Mouse (Mus musculus): ENCODE measurements at regions not wholly inside any gene's neighbourhood (a gene's known extent, or its start where the extent isn't known, plus 50 kb on each side); places are given as distances from the start of the nearest gene placed in this dataset.

DNA sequence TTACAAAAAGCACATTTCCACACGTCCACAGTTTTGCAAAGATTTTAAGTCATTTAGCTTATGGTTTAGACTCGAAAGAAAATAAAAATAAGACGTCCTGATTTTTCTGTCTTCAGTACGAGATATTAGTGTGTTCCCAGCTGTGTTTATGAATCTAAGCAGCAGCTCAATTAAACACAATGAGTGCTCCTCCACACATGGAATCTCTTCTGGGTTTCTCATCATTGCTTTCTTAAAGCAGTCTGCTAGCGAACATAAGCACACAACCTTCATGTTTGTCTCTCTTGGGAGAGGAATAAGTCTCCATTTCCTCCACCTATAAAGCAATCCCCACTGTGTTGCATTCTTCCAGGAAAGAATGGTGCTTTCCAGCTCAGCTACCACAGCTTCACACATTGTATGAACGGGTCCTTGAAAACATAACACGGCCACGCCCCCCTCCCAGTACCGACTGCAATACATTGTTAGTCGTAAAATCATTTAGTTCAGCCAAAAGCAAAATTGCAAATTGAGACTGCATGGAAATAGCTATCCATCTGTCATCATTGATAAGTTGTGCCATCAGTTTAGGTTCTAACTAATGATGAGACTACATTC, 75.4 kb upstream of the Rap2b start:
- no peak overlapping the region for H3K4me3 ChIP-seq (ENCODE audit: low read depth, low read length)
- H3K36me3 ChIP-seq (ENCODE audit: control insufficient read depth, insufficient read depth, low read length) = no peaks in the 10 kb centered on the region
- no peaks in the 10 kb centered on the region for H3K9me3 ChIP-seq (ENCODE audit: control insufficient read depth, low read length)
- H3K27ac ChIP-seq (ENCODE audit: low read depth, low read length) = no peak overlapping the region
- ATAC-seq (ENCODE audit: low FRiP score) (no peak), DNase-seq (ENCODE audit: low spot score) (no peak)
- no peaks in the 10 kb centered on the region for H3K27me3 ChIP-seq (ENCODE audit: control insufficient read depth, insufficient read depth, low read length)
- WGBS = 65% methylated on average over 10 of the region's 10 CpGs
- H3K9ac ChIP-seq (ENCODE audit: low read depth, low read length) = no peak overlapping the region
- no peaks in the 10 kb centered on the region for H3K4me1 ChIP-seq (replicated peaks; ENCODE audit: control insufficient read depth, insufficient read depth, low read length)
- no peak overlapping the region for H3K4me2 ChIP-seq (replicated peaks; ENCODE audit: low read depth, low read length)

DNA sequence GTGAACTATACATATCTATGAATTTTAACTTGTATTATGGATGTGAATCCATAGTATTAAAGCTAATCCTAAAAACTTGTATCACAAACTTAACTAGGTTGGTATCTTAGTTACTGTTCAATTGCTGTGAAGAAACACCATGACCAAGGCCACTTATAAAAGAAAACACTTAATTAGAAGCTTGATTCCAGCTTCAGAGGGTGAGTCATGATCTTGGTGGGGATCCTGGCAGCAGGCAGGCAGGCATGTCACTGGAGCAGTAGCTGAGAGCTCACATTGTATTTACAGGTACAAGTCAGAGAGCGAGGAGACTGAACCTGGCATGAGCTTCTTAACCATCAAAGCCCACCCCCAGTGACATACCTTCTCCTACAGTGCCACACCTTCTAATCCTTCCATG, 73.2 kb upstream of the Rap2b start:
- DNase-seq (ENCODE audit: low spot score) (no peak), ATAC-seq (ENCODE audit: low FRiP score) (no peak)
- H3K4me3 ChIP-seq (ENCODE audit: low read depth, low read length) = no peak overlapping the region
- H3K4me1 ChIP-seq (replicated peaks; ENCODE audit: control insufficient read depth, insufficient read depth, low read length) = no peaks in the 10 kb centered on the region
- H3K27me3 ChIP-seq (ENCODE audit: control insufficient read depth, insufficient read depth, low read length) = no peaks in the 10 kb centered on the region
- WGBS = 79% methylated on average over 1 of the region's 1 CpGs
- no peak overlapping the region for H3K27ac ChIP-seq (ENCODE audit: low read depth, low read length)
- H3K36me3 ChIP-seq (ENCODE audit: control insufficient read depth, insufficient read depth, low read length) = no peaks in the 10 kb centered on the region
- no peak overlapping the region for H3K4me2 ChIP-seq (replicated peaks; ENCODE audit: low read depth, low read length)
- H3K9me3 ChIP-seq (ENCODE audit: control insufficient read depth, low read length) = no peaks in the 10 kb centered on the region
- no peak overlapping the region for H3K9ac ChIP-seq (ENCODE audit: low read depth, low read length)

DNA sequence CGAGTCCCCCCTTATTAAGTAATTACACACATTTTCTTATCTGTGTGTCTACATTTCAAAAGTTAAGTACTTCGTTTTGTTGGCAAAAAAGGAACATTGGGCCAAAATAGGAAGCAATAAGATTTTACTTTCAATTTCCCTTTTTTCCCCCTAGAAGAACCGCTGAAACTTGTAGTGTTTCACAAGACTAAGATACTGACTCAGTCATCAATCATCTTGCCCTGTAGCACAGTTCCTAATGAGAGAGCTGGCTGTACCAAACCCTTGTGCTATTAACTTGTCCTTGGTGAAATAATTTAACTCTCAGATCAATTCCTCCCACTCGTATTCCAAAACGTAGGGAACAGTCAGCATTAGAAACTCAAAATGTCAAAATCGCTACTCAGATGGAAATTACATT, 66.6 kb upstream of the Rap2b start:
- no peak overlapping the region for H3K9ac ChIP-seq (ENCODE audit: low read depth, low read length)
- no peaks in the 10 kb centered on the region for H3K4me1 ChIP-seq (replicated peaks; ENCODE audit: control insufficient read depth, insufficient read depth, low read length)
- H3K4me2 ChIP-seq (replicated peaks; ENCODE audit: low read depth, low read length) = no peak overlapping the region
- DNase-seq (ENCODE audit: low spot score) (no peak), ATAC-seq (ENCODE audit: low FRiP score) (no peak)
- H3K36me3 ChIP-seq (ENCODE audit: control insufficient read depth, insufficient read depth, low read length) = no peaks in the 10 kb centered on the region
- no peak overlapping the region for H3K27ac ChIP-seq (ENCODE audit: low read depth, low read length)
- no peaks in the 10 kb centered on the region for H3K27me3 ChIP-seq (ENCODE audit: control insufficient read depth, insufficient read depth, low read length)
- H3K4me3 ChIP-seq (ENCODE audit: low read depth, low read length) = no peak overlapping the region
- no peaks in the 10 kb centered on the region for H3K9me3 ChIP-seq (ENCODE audit: control insufficient read depth, low read length)
- WGBS = 87% methylated on average over 6 of the region's 6 CpGs

DNA sequence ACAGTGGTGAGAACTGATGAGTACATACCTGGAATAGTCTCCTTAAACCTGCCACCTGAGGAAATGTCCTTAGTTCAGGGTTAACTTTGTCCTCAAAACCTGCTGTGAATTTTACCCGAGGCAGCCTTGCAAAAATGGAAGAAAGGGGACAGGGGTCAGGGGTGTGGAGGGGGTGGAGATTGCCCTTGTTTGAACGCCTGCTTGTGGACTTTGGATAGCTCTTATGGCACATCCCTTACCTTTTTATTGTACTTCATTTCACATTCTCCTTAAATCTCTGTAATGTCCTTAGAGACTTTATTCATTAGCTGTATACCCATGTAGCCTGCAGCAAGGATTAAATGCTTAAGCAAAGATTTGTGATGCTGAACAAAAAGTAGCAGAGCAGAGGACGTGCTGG, 64.1 kb upstream of the Rap2b start:
- WGBS = 73% methylated on average over 3 of the region's 3 CpGs
- H3K4me2 ChIP-seq (replicated peaks; ENCODE audit: low read depth, low read length) = no peak overlapping the region
- H3K4me3 ChIP-seq (ENCODE audit: low read depth, low read length) = no peak overlapping the region
- H3K27me3 ChIP-seq (ENCODE audit: control insufficient read depth, insufficient read depth, low read length) = no peaks in the 10 kb centered on the region
- H3K9me3 ChIP-seq (ENCODE audit: control insufficient read depth, low read length) = no peaks in the 10 kb centered on the region
- no peak overlapping the region for H3K27ac ChIP-seq (ENCODE audit: low read depth, low read length)
- H3K4me1 ChIP-seq (replicated peaks; ENCODE audit: control insufficient read depth, insufficient read depth, low read length) = no peaks in the 10 kb centered on the region
- ATAC-seq (ENCODE audit: low FRiP score) (no peak), DNase-seq (ENCODE audit: low spot score) (no peak)
- H3K36me3 ChIP-seq (ENCODE audit: control insufficient read depth, insufficient read depth, low read length) = no peaks in the 10 kb centered on the region
- H3K9ac ChIP-seq (ENCODE audit: low read depth, low read length) = no peak overlapping the region

DNA sequence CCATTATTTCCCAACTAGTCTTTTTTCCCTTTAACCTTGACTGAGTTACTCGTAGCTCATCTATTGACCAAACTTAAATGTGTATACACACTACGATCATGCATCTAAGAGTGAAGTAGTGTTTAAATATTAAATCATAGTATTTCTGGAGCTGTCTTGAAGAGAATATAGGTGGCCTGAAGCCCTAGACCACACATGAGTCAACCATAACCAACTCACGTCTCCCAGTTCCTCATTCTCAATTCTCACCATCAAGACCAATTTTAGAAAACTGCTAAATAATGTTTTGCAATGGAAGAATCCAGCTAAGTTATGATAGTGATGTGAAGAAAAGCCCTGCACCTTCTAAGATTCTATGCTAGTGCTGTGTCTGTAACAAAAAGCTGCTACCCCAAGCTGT, 59.2 kb upstream of the Rap2b start:
- no peaks in the 10 kb centered on the region for H3K36me3 ChIP-seq (ENCODE audit: control insufficient read depth, insufficient read depth, low read length)
- no peak overlapping the region for H3K9ac ChIP-seq (ENCODE audit: low read depth, low read length)
- no peaks in the 10 kb centered on the region for H3K4me1 ChIP-seq (replicated peaks; ENCODE audit: control insufficient read depth, insufficient read depth, low read length)
- ATAC-seq (ENCODE audit: low FRiP score) (no peak), DNase-seq (ENCODE audit: low spot score) (no peak)
- no peak overlapping the region for H3K4me3 ChIP-seq (ENCODE audit: low read depth, low read length)
- H3K27me3 ChIP-seq (ENCODE audit: control insufficient read depth, insufficient read depth, low read length) = no peaks in the 10 kb centered on the region
- 87% methylated on average over 3 of the region's 3 CpGs for WGBS
- no peaks in the 10 kb centered on the region for H3K9me3 ChIP-seq (ENCODE audit: control insufficient read depth, low read length)
- no peak overlapping the region for H3K4me2 ChIP-seq (replicated peaks; ENCODE audit: low read depth, low read length)
- no peak overlapping the region for H3K27ac ChIP-seq (ENCODE audit: low read depth, low read length)

DNA sequence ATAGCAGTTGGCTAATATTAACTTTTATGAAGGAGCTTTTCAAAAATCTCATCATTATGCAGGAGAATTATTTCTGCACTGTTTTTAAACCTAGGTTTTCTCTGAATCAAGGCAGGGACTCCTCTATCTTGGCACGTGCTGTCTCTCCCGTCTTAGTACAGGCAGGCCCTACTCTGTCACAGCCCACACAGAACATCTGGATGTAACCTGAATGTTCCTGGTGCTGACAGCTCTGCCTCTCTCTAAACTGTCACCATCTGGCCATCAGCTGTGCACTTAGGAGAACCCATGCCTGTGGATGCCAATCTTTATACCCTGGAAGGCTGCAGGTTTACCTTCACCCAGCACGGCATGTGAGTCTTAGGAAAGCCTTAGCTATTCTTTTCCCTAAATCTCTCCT, 58.0 kb upstream of the Rap2b start:
- ATAC-seq (ENCODE audit: low FRiP score) (no peak), DNase-seq (ENCODE audit: low spot score) (peak; percentile 25)
- Histone ChIP-seq H3K27ac (ENCODE audit: low read depth, low read length) (no peak overlapping the region), H3K27me3 (ENCODE audit: control insufficient read depth, insufficient read depth, low read length) (no peaks in the 10 kb centered on the region), H3K4me1 (replicated peaks; ENCODE audit: control insufficient read depth, insufficient read depth, low read length) (no peaks in the 10 kb centered on the region), H3K4me3 (ENCODE audit: low read depth, low read length) (no peak overlapping the region), H3K9ac (ENCODE audit: low read depth, low read length) (no peak overlapping the region), H3K9me3 (ENCODE audit: control insufficient read depth, low read length) (no peaks in the 10 kb centered on the region), H3K36me3 (ENCODE audit: control insufficient read depth, insufficient read depth, low read length) (no peaks in the 10 kb centered on the region), H3K4me2 (replicated peaks; ENCODE audit: low read depth, low read length) (no peak overlapping the region)
- WGBS = 76% methylated on average over 3 of the region's 3 CpGs

DNA sequence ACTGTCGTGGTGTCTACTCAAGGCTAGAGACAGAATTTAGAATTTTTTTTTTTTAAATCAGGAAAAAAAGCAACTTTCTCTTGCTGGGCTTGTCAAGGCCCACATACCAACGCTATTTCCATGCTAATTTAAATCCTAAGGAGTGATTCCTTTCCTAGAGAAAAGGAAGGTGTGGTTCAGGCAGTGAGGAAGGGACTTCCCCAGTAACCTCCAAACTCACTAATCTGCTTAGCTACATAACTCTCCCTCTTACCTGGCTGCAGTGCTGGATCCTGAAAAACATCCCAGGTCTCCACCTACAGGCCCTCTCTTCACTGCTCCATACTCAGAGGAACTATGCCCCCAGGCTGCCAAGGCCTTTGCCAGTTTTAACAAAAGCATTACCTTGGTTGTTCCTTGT, 55.1 kb upstream of the Rap2b start:
- Histone ChIP-seq H3K36me3 (ENCODE audit: control insufficient read depth, insufficient read depth, low read length) (no peaks in the 10 kb centered on the region), H3K27me3 (ENCODE audit: control insufficient read depth, insufficient read depth, low read length) (no peaks in the 10 kb centered on the region), H3K27ac (ENCODE audit: low read depth, low read length) (no peak overlapping the region), H3K4me3 (ENCODE audit: low read depth, low read length) (no peak overlapping the region), H3K4me2 (replicated peaks; ENCODE audit: low read depth, low read length) (no peak overlapping the region), H3K9me3 (ENCODE audit: control insufficient read depth, low read length) (no peaks in the 10 kb centered on the region), H3K4me1 (replicated peaks; ENCODE audit: control insufficient read depth, insufficient read depth, low read length) (no peaks in the 10 kb centered on the region), H3K9ac (ENCODE audit: low read depth, low read length) (no peak overlapping the region)
- DNase-seq (ENCODE audit: low spot score) (no peak), ATAC-seq (ENCODE audit: low FRiP score) (no peak)
- 40% methylated on average over 2 of the region's 2 CpGs for WGBS

DNA sequence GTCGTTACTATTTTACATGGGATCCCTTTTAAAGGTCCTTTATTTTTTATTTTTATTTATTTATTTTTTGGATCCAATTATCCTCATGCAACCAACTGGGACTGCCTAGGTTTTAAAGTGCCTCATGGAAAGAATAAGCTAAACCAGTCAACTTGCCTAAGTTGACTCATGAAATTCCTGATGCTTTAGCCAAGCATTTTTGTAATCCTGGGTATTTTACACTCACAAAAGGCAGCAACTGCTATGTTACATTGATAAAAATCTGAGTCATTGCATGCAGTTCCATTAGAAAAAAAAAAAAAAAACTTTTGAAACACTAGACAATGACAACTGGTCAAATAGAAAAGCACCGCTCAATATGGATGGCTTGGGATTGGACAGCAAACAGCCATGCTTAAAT, 52.7 kb upstream of the Rap2b start:
- 95% methylated on average over 2 of the region's 2 CpGs for WGBS
- no peak overlapping the region for H3K9ac ChIP-seq (ENCODE audit: low read depth, low read length)
- no peaks in the 10 kb centered on the region for H3K36me3 ChIP-seq (ENCODE audit: control insufficient read depth, insufficient read depth, low read length)
- no peak overlapping the region for H3K4me2 ChIP-seq (replicated peaks; ENCODE audit: low read depth, low read length)
- no peak overlapping the region for H3K27ac ChIP-seq (ENCODE audit: low read depth, low read length)
- ATAC-seq (ENCODE audit: low FRiP score) = no peak
- no peak overlapping the region for H3K4me3 ChIP-seq (ENCODE audit: low read depth, low read length)
- no peaks in the 10 kb centered on the region for H3K9me3 ChIP-seq (ENCODE audit: control insufficient read depth, low read length)
- no peak for DNase-seq (ENCODE audit: low spot score)
- H3K27me3 ChIP-seq (ENCODE audit: control insufficient read depth, insufficient read depth, low read length) = no peaks in the 10 kb centered on the region
- H3K4me1 ChIP-seq (replicated peaks; ENCODE audit: control insufficient read depth, insufficient read depth, low read length) = no peaks in the 10 kb centered on the region

DNA sequence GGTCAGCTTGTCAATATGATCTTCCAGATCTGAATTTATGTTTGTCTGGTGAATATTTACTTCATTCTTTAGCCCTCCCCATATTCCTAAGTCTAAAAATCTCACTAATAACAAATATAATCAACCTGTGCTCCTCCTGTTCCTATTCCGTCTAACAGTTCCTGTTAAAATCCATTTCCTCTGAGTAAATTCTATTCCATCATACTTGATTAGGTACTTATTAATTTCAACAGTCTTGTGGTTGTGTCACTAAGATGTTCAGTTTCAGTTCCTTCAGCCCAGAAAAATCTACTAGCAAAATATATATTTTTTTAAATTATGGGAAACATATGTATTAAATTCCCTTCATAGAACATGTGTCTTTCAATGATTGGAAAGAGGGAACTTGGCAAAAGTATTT, 52.2 kb upstream of the Rap2b start:
- ATAC-seq (ENCODE audit: low FRiP score) = no peak
- no peak overlapping the region for H3K9ac ChIP-seq (ENCODE audit: low read depth, low read length)

More for the DNA sequence above, 52.2 kb upstream of the Rap2b start:
- no peaks in the 10 kb centered on the region for H3K36me3 ChIP-seq (ENCODE audit: control insufficient read depth, insufficient read depth, low read length)
- H3K27ac ChIP-seq (ENCODE audit: low read depth, low read length) = no peak overlapping the region
- no peak for DNase-seq (ENCODE audit: low spot score)
- no peaks in the 10 kb centered on the region for H3K27me3 ChIP-seq (ENCODE audit: control insufficient read depth, insufficient read depth, low read length)
- no peak overlapping the region for H3K4me3 ChIP-seq (ENCODE audit: low read depth, low read length)
- WGBS = 85% methylated on average over 1 of the region's 1 CpGs
- no peaks in the 10 kb centered on the region for H3K4me1 ChIP-seq (replicated peaks; ENCODE audit: control insufficient read depth, insufficient read depth, low read length)
- H3K9me3 ChIP-seq (ENCODE audit: control insufficient read depth, low read length) = no peaks in the 10 kb centered on the region
- no peak overlapping the region for H3K4me2 ChIP-seq (replicated peaks; ENCODE audit: low read depth, low read length)

Data from hindbrain, embryonic 11.5 days (tissue).